Mouse (Mus musculus) spleen, adult 18-20 months (tissue): ENCODE data around the gene Bcor.

ENCODE experiments used
- DNase-seq, 2 experiments: peaks; one replicate each; pipeline ENCODE4 v3.0.0; 2022; ENCODE audit warnings: mixed read lengths in 2 of 2

Bcor gene

GRCm38 (mm10) chrX:12151269-12151995 lies 8.7 kb downstream of the Bcor start:
- no peak for DNase-seq

- DNase-seq, result no peak
Observed at GRCm38 (mm10) chrX:12150425-12150824, 9.7 kb downstream of the Bcor start.

GRCm38 (mm10) chrX:12146263-12146662 lies 13.9 kb downstream of the Bcor start:
- DNase-seq, result no peak

DNA sequence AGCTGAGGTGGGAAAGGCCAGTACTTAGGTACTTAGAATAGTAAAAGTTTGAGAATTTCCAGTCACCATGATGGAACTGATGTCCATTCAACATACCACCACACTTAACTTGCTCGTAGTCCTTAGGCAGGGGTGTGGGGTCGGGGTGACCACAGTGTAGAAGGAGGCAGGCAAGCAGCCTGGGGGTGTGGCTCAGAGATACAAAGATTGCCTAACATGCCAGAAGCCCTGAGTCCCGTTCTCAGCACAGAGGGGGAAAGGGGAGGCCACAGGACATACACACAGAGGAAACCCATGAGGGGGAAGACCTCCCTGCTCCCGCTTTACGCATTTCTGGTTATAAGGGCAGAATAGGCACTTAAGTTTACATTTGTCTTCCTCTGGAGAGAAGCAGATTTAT lies 17.3 kb downstream of the Bcor start:
- no peak for DNase-seq

GRCm38 (mm10) chrX:12140086-12140740 lies 19.9 kb downstream of the Bcor start:
- peak in 1 of 2 experiments; percentile 30 for DNase-seq

- no peak for DNase-seq
Observed at GRCm38 (mm10) chrX:12138266-12138665, 21.9 kb downstream of the Bcor start.

DNA sequence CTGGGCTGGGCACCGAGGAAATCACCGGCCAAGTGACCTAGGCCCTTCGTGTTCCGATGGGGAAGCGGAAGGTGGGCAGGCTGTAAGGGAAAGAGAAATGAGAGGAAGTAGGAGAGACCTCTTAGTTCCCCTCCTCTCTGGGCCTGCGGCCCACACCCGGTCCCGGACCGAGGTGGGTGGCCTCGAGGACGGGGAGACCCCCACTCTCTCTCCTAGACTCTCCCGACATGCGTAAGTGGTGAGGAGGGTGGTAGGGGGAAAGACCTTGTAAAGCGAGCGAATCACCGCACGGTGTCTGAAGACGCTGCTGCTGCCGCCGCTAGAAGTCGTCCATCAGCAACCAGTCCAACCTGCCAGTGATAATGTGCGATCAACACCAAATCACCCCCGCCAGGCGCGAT lies 23.0 kb downstream of the Bcor start:
- peak; percentile 31 to 48 for DNase-seq

- DNase-seq, result peak in 1 of 2 experiments; percentile 30
Observed at GRCm38 (mm10) chrX:12136261-12137101, 23.7 kb downstream of the Bcor start.

DNA sequence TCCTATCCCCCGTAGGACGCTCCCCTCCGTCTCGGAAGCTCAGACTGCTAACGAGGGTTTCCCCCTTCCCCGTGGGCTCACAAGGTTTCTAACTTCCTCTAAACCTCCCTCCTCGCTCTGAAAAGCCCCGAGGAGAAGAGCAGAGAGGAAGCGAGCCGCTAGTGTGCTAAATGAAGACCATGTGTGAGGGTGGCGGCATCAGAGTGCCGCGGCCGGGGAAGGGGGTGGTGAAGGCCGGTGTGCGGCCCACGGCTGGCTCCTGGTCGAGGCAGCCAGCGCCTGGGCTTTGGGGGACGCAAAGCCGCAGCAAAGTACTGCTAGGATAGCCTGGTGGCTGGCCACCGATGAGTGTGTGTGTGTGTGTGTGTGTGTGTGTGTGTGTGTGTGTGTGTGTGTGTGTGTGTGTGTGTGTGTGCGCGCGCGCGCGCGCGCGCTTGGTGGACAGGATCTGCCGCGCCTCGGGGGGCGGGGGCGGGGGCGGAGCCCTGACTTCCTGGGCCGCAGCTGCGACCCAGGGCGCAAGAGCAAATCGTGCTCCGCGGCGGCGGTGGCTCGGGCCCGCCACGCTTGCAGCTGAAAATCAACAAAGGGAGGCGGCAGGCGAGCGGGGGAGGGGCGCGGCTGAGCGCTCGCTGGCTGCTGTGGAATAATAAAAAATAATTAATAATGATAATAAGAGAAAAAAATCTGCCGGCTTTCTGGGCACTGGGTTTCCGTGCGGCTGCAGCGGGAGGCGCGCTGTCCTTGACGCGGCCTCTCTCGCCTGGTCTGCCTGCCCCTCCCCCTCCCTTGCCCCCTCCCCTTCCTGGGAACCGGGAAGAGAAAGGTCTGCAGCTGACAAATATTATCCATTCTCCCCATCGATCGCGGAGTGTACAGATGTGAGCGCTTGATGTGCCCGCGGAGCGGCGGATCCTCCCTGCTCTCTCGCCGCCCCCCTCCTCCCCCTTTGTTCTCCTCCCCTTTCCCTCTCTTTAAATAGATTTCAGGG lies 24.7 kb downstream of the Bcor start:
- peak; percentile 71 to 75 for DNase-seq

DNA sequence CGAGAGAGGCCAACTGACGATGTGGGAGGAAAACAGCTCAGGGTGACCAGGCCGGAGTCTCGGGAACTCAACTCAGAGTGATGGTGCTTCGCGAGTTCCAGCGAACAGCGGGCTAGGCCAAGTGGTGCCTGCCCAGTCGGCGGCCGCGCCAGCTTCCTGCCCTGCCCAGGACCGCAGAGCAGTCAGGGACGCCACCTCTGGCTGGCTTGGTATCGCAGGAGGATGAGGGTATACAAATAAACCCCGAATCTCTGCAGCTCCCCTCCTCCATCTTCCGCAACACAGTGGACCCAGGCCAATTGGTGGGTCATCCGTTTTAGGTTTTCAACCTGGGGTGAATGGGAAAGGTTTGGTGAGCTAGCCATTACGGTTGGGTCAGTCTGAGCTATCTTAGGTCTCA lies 25.6 kb downstream of the Bcor start:
- DNase-seq, result peak; percentile 67 to 70

DNA sequence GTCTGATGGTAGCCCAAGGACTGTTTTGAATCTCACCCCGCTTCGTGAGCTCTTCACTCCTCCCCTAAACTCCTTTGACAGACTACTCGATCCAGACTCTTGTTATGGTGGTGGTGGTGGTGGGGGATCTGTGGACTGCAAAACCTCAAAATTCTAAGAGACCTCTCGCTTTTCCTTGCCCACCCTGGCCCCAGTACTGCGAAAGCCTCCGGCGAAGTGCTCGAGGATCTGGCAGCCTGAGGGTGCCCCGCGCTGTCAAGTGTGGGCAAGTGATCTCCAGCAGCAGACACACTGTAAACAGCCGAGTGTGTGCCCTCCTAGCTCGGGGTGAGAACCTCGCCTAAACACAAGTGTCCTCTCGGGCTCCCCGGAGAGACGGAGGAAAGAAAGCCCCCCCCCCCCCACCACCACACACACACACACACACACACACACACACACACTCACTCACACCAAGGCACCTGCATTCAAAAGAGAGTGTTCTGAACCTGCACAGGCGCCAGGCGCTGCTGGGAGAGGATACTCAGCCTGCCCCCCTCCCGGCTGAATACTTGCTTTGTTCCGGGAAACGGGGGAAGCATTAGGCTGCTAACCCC lies 26.2 kb downstream of the Bcor start:
- DNase-seq, result peak in 1 of 2 experiments; percentile 14

DNA sequence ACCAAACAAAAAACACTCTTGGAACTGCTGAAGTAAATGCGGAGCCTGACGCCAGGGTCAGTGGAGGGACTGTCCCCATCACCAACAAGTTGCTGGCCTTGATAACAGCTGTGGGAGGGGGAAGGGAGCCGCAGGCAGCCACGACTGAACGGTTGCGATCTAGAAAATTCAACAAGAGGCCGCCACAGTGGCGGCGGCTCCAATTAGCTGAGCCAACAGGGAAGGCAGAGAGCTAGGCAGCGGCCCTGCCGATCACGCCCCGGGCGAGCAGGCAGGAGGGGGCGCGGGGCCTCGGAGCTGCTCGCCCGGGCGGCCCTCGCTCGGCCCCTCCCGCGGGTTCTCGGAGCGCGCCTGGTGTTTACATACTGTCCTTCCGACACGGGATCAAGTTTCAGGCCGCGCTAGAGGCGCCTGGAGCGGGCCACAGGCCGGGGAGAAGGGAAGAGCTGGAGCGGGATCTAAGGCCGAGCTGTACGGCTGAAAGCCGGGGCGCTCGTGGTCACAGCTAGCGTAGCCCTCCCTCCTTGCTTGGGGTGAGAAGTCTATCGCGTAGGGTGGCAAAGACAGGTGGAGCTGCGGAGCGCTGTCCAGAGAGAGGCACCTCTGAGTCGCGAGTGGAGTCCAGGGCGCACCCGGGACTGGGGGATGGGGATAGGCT lies 26.8 kb downstream of the Bcor start:
- peak; percentile 25 to 41 for DNase-seq

DNA sequence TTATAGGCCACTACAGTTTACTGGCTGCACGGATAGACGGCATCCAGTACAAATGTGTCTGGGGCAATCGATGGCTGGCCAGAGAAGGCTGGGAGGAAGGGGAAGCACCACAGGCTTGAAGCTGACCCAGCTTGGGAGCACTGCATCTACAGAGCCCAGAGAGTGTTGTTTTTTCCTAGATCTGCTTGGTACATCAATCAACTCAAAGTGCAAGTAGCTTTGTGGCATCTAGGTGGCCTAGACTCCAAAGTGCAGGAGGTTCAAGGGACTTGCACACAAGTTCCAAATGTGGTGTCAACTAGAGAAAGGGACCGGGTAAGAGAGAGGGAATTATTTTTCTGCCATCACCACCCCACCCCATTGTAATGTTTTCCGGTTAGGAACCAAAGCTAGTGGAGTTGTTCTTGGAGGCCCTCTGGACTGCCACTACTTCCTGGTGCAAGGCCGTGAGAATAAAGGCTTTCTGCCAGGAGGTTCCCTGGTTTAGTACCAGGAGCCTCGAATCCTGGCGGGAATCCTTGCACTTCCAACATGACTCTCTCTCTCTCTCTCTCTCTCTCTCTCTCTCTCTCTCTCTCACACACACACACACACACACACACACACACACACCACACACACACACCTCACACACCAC lies 27.5 kb downstream of the Bcor start:
- DNase-seq, result no peak

DNA sequence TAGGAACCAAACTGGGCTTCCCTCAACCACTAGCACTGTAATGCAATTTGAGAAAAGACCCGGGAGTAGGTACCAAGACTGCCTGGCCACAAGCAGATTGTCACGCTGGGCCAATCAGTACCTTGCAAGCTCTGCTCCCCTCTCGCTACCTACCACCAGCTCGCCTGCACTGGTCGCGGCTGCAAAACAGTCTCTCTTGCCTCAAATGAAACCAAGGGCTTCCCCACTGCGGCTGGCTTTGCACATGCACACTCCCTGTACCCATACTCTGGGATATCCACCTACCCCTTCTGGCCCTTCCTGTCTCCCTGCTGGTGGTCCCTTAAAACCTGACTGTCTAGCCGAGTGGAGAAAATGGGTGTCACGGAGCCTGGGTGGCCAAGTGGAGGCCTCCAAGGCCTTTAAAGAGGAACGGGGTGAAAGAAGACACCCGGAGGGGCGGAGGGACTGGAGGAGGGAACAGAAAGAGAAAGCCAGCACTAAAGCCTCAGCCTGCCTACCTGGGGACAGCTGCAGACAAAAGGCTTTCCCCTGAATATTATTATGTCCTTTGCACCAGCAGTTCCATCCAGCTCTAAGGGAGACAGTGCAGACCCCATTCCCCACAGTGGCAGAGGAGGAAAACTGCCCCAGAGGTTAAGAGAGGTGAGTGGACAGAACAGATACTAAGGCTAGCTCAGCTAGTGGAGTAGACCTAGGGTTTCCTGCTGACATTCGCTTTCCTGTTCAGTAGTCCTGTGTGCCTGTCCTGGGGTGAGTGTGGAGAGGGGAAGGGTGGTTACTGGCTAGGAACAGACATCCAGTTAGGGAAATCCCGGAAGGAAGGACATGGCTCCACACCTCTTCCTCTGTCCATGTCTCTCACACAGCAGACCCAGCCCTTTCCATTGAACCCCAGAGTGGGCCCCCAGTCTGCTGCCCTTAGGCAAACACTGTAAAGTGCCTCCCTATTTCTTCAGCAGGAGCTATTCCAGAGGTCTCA lies 30.0 kb downstream of the Bcor start:
- DNase-seq, result peak in 1 of 2 experiments; percentile 35

- peak; percentile 8 to 16 for DNase-seq
Observed at GRCm38 (mm10) chrX:12129230-12129629, 30.9 kb downstream of the Bcor start.

- DNase-seq, result peak; percentile 47 to 54
Observed at GRCm38 (mm10) chrX:12128165-12129083, 31.7 kb downstream of the Bcor start.

DNA sequence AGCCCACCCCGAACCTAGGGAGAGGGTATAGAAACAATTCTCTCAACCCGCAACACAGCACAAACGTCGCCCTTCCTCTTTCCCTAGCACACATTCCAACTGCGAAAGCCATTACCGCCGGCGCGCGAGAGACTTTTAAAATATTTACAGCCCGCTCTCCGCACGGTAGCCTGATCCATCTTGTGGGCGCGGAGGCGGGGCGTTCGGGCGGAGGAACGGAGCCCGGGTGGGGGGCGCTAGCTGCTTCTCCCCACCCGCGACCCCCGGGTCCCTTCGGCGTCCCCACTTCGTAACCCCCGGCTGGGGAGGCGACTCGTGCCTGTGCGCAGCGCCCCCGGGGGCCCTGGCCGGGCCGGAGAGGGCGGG lies 32.4 kb downstream of the Bcor start:
- DNase-seq, result no peak

DNA sequence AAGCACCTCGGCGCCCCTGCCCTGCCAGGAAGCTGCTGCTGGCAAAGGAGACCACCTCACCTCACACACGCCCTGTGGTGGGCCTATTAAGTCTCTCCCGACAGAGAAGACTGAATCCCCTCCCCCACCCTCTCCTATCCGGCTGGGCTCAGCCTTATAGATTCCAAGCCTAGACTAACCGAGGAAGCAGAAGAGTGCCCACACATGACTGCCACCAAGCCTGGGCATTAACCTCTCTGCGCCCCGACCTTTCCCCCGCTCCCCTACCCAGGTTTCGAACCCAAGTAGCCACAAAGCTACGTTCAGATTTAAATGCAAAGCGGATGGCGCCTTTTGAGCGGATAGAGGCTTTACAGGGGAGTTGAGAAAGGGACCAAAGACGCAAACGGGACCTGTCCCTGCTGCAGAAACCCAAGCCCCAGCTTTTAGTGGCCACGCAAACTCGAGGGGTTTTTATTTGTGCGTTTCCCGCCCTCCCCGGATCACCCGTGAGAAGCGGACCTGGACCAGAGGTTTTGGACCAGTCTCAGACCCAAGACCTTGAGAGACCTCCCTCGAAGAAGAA lies 33.0 kb downstream of the Bcor start:
- DNase-seq, result no peak
